In the genomic region with DNA sequence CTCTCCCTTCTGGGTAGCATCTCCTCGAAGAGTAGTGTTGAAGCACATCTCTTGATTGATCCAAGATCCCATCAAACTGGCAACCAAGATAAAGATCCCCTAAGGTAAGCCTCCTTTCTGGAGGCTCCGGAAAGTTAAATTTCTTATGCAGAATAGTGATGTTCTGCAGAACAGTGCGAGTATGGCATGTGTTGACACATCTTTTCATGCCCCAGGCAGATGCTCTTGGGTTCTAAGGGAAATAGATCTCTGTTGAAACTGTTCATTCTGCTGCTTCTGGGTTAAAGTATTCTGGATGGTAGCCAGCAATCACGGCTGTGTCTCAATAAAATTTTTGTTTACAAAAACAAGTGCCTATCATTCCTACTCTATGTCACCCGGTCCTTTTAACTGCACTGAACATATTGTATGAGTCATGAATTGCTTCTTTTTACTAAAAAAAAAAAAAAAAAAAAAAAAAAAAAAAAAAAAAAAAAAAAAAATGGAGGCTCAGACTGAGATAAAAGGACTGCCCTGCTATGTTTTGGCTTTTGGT, we compare ENCODE assay signal across 23 mouse cellular contexts.
DNase-seq lines count a peak whose midpoint lies in the region; ATAC-seq and TF ChIP-seq lines count a peak whose summit lies in the region.
"Had no signal": no experiment of that assay in that cellular context is flagged by ENCODE, and none has a peak within 500 bp of the region (broad histone marks: within the 10 kb centered on the region; RNA-seq: fewer than 3 reads in every experiment).

No protein-coding gene starts in this region.

- H3K4me1 ChIP-seq in embryonic facial prominence, embryonic 14.5 days (ENCODE audit: control insufficient read depth, insufficient read depth, low read length), result peaks cover 9% of the 10 kb centered on the region
- peaks cover 18% of the 10 kb centered on the region for H3K4me1 ChIP-seq in embryonic facial prominence, embryonic 10.5 days
- peaks cover 3% of the 10 kb centered on the region; the same call in 1 of the 2 replicates for H3K4me1 ChIP-seq in midbrain, postnatal 0 days (ENCODE audit: insufficient read depth, low read length)
- H3K4me1 ChIP-seq in midbrain, embryonic 13.5 days (replicated peaks), result peaks cover 7% of the 10 kb centered on the region; the same call in 1 of the 2 replicates
- H3K4me1 ChIP-seq in hindbrain, postnatal 0 days (ENCODE audit: insufficient read depth, low read length), result no peaks in the 10 kb centered on the region
- H3K4me1 ChIP-seq: liver, embryonic 15.5 days had no signal

- H3K27me3 ChIP-seq in embryonic facial prominence, embryonic 14.5 days (replicated peaks; ENCODE audit: control insufficient read depth, insufficient read depth, low read length), result no peaks in the 10 kb centered on the region
- H3K27me3 ChIP-seq in embryonic facial prominence, embryonic 10.5 days (replicated peaks; ENCODE audit: low read depth, poor library complexity, severe bottlenecking), result no peaks in the 10 kb centered on the region
- H3K27me3 ChIP-seq in midbrain, postnatal 0 days (ENCODE audit: insufficient read depth, low read length), result no peaks in the 10 kb centered on the region
- no peaks in the 10 kb centered on the region for H3K27me3 ChIP-seq in midbrain, embryonic 13.5 days
- H3K27me3 ChIP-seq in hindbrain, postnatal 0 days (ENCODE audit: insufficient read depth, low read length), result no peaks in the 10 kb centered on the region
- H3K27me3 ChIP-seq: kidney, embryonic 15.5 days; limb, embryonic 15.5 days; liver, embryonic 15.5 days; Patski had no signal

- no peak overlapping the region for H3K4me3 ChIP-seq in embryonic facial prominence, embryonic 14.5 days (ENCODE audit: low read depth, low read length)
- H3K4me3 ChIP-seq in embryonic facial prominence, embryonic 10.5 days, result no peak overlapping the region
- no peak overlapping the region for H3K4me3 ChIP-seq in midbrain, postnatal 0 days (ENCODE audit: low read depth, low read length)
- no peak overlapping the region for H3K4me3 ChIP-seq in midbrain, embryonic 13.5 days (replicated peaks)
- H3K4me3 ChIP-seq in hindbrain, postnatal 0 days (ENCODE audit: low read length), result no peak overlapping the region
- H3K4me3 ChIP-seq: kidney, embryonic 15.5 days; limb, embryonic 15.5 days; liver, embryonic 15.5 days; myocyte had no signal

- DNase-seq in embryonic facial prominence, embryonic 14.5 days (ENCODE audit: low spot score), result peak; percentile 28
- DNase-seq in embryonic facial prominence, embryonic 10.5 days (ENCODE audit: low spot score), result no peak
- peak; percentile 6 for DNase-seq in layer of hippocampus, adult 11-12 months (ENCODE audit: low spot score)
- DNase-seq in layer of hippocampus, postnatal 10 days (ENCODE audit: low spot score in 2 of 2), result no peak
- peak; percentile 6 for DNase-seq in midbrain, postnatal 0 days (ENCODE audit: low spot score)
- DNase-seq in hindbrain, postnatal 0 days (ENCODE audit: low spot score), result no peak
- DNase-seq in left cerebral cortex, postnatal 36 days (ENCODE audit: low spot score in 2 of 2), result no peak
- DNase-seq: adrenal gland, postnatal 10 days; cerebellum, adult 11 months; cerebellum, postnatal 14 days; gastrocnemius, postnatal 25 days; midbrain, embryonic 14.5 days; right cerebral cortex, postnatal 14 days; spleen, adult 18-20 months; thymus, postnatal 36 days had no signal

- no peak for TF ChIP-seq CTCF in midbrain, postnatal 0 days (IDR thresholded peaks at IDR 0.05)
- no peak for TF ChIP-seq CTCF in hindbrain, postnatal 0 days (IDR thresholded peaks at IDR 0.05; ENCODE audit: low read depth)

- no peaks in the 10 kb centered on the region for H3K9me3 ChIP-seq in embryonic facial prominence, embryonic 14.5 days (ENCODE audit: control insufficient read depth, low read length)
- no peaks in the 10 kb centered on the region for H3K9me3 ChIP-seq in embryonic facial prominence, embryonic 10.5 days
- H3K9me3 ChIP-seq in midbrain, postnatal 0 days (ENCODE audit: low read length), result no peaks in the 10 kb centered on the region
- no peaks in the 10 kb centered on the region for H3K9me3 ChIP-seq in midbrain, embryonic 13.5 days
- no peaks in the 10 kb centered on the region for H3K9me3 ChIP-seq in hindbrain, postnatal 0 days (ENCODE audit: low read length)
- H3K9me3 ChIP-seq: kidney, embryonic 15.5 days; limb, embryonic 15.5 days; liver, embryonic 15.5 days had no signal

- H3K36me3 ChIP-seq in embryonic facial prominence, embryonic 14.5 days (ENCODE audit: control insufficient read depth, insufficient read depth, low read length), result no peaks in the 10 kb centered on the region
- H3K36me3 ChIP-seq in embryonic facial prominence, embryonic 10.5 days (replicated peaks), result no peaks in the 10 kb centered on the region
- H3K36me3 ChIP-seq in midbrain, postnatal 0 days (ENCODE audit: insufficient read depth, low read length), result no peaks in the 10 kb centered on the region
- H3K36me3 ChIP-seq in midbrain, embryonic 13.5 days, result no peaks in the 10 kb centered on the region
- no peaks in the 10 kb centered on the region for H3K36me3 ChIP-seq in hindbrain, postnatal 0 days (ENCODE audit: insufficient read depth, low read length)
- H3K36me3 ChIP-seq: kidney, embryonic 15.5 days; limb, embryonic 15.5 days; liver, embryonic 15.5 days had no signal

- H3K9ac ChIP-seq in embryonic facial prominence, embryonic 14.5 days (ENCODE audit: low read depth, low read length), result no peak overlapping the region
- H3K9ac ChIP-seq in midbrain, postnatal 0 days (replicated peaks; ENCODE audit: low read length, poor library complexity, severe bottlenecking), result no peak overlapping the region
- H3K9ac ChIP-seq in midbrain, embryonic 13.5 days (replicated peaks), result no peak overlapping the region
- no peak overlapping the region for H3K9ac ChIP-seq in hindbrain, postnatal 0 days (replicated peaks; ENCODE audit: low read length)
- H3K9ac ChIP-seq: kidney, embryonic 15.5 days; limb, embryonic 15.5 days; liver, embryonic 15.5 days had no signal

- WGBS in embryonic facial prominence, embryonic 14.5 days, result 53% methylated on average over 5 of the region's 5 CpGs
- 86% methylated on average over 5 of the region's 5 CpGs for WGBS in embryonic facial prominence, embryonic 10.5 days
- WGBS in midbrain, postnatal 0 days, result 63% methylated on average over 5 of the region's 5 CpGs
- 79% methylated on average over 5 of the region's 5 CpGs for WGBS in midbrain, embryonic 13.5 days
- WGBS in hindbrain, postnatal 0 days, result 59% methylated on average over 5 of the region's 5 CpGs

- ATAC-seq in embryonic facial prominence, embryonic 14.5 days (ENCODE audit: low read depth), result no peak
- no peak for ATAC-seq in midbrain, postnatal 0 days (ENCODE audit: low FRiP score)
- no peak for ATAC-seq in midbrain, embryonic 13.5 days
- no peak for ATAC-seq in hindbrain, postnatal 0 days
- ATAC-seq: hindbrain, embryonic 16.5 days; intestine, postnatal 0 days; Patski had no signal

- no peak overlapping the region for H3K4me2 ChIP-seq in embryonic facial prominence, embryonic 14.5 days (ENCODE audit: low read depth, low read length)
- no peak overlapping the region for H3K4me2 ChIP-seq in midbrain, postnatal 0 days (ENCODE audit: low read depth, low read length, poor library complexity, severe bottlenecking)
- no peak overlapping the region for H3K4me2 ChIP-seq in midbrain, embryonic 13.5 days (replicated peaks)
- H3K4me2 ChIP-seq in hindbrain, postnatal 0 days (ENCODE audit: low read depth, low read length), result no peak overlapping the region
- H3K4me2 ChIP-seq: kidney, embryonic 15.5 days; limb, embryonic 15.5 days; liver, embryonic 15.5 days had no signal

- H3K27ac ChIP-seq in embryonic facial prominence, embryonic 14.5 days (replicated peaks; ENCODE audit: low read depth, low read length), result no peak overlapping the region
- H3K27ac ChIP-seq in embryonic facial prominence, embryonic 10.5 days (replicated peaks), result no peak overlapping the region
- H3K27ac ChIP-seq in midbrain, postnatal 0 days (ENCODE audit: low read depth, low read length), result no peak overlapping the region
- no peak overlapping the region for H3K27ac ChIP-seq in midbrain, embryonic 13.5 days
- no peak overlapping the region for H3K27ac ChIP-seq in hindbrain, postnatal 0 days
- H3K27ac ChIP-seq: kidney, embryonic 15.5 days; limb, embryonic 15.5 days; liver, embryonic 15.5 days had no signal

- intact Hi-C loops in left cerebral cortex, postnatal 36 days (cut with DNase I), result no loop called here

Comparison
In these comparisons a context has a peak if more than half of its experiments do, and no peak if none do; other contexts are left out.
1. DNase-seq: peak in embryonic facial prominence, embryonic 14.5 days (single experiment), layer of hippocampus, adult 11-12 months (single experiment) and midbrain, postnatal 0 days (single experiment); none in embryonic facial prominence, embryonic 10.5 days (single experiment), layer of hippocampus, postnatal 10 days (0 of 2), hindbrain, postnatal 0 days (single experiment) and left cerebral cortex, postnatal 36 days (0 of 2).